Mouse (Mus musculus) frontal cortex, postnatal 14 days (tissue): Measurements from ENCODE around the gene Oaf.

Experiments
- DNase-seq, 2 experiments: peaks; one replicate each; pipeline ENCODE4 v3.0.0; 2022; ENCODE audit warnings: low spot score in 2 of 2

The Oaf gene

DNA sequence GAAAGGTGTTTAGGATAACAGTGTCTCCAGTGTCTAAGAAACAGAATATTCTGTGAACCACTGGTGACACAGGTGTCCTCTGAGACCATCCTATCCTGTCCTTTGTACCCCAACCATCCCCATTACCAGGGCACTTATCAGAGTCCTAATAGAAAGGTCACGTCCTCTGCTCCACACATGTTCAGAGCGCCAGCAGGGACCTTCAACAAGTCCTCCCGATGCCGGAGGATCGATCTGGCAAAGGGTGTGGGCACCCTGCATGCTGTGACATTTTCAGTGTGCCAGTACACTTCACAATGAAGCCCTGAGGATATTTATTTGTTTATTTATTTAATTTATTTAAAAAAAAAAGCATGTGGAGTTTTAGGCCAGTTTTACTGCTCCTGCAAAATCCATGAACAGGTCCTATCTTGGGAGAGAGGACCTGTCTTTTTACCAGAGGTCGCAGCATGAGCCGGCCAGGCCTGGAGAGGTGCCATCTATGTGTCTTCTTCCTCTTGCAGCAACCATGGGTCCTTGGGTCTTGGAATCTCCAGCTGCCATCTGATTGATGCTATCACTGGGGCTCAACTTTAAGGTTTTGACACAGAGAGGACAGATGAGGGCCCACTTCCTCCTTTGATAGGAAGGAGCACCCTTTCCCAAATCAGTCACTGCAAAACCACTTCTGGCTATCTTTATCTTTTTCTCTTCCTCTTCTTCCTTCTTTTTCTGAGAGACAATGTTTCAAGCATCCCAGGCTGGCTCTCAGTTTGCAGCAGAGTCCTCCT, 6.3 kb upstream of the Oaf start:
- DNase-seq, result no peak

GRCm38 (mm10) chr9:43242432-43242831, 2.7 kb upstream of the Oaf start:
- DNase-seq, result no peak

DNA sequence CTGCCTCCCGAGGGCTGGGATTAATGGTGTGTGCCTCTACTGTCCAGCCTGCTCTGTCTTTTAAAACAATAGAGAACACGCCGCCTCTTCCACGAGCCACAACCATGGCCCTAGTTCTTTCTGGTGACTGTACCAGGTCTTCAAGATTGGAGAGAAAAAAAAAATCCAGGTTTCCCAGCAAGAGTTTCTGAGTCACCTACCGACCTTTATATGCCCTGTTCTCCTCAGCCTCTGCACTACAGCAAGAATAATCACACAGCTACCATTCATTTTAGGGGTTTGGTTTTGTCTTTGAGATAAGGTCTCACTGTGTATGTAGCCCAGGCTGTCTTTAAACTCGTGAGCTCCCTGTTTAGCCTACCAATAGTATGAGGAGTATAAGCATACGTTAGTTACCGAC, 2.3 kb upstream of the Oaf start:
- DNase-seq, result no peak

DNA sequence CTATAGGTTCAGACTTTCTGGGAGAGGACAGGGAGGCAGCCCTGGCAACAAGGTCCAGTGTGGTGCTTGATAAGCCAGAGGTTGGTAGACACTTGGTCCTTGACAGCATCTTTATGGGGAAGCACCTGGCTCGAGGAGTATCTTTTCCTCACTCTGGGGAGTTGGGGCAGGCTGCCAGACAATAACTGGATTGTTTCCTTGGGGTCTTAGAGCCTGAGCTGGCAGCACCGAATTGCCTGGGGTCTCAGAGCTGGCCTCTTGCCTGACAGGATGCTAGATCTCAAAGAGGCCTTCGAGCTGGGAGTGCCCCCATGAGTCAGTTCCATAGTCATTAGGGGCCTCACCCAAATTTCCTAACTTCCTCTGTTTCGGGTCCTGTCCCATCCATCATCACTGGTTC, 1.6 kb upstream of the Oaf start:
- DNase-seq, result no peak

DNA sequence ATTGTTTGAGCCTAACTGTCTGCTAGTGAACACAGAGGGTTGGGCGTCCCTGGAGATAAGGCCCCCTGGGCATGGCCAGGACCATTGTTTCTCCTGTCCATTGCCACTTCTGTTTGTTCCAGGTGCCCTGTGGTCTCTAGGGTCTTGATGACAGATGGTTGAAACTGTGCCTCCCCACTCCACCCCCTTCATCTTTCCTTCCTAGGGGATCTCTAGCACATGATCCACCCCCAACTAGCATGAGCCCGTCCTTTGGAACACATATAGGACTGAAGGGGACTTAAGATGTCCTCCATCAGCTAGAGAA, 836 bp upstream of the Oaf start:
- DNase-seq, result no peak

GRCm38 (mm10) chr9:43238631-43239545, 823 bp downstream of the Oaf start:
- DNase-seq, result no peak

- no peak for DNase-seq
Observed at GRCm38 (mm10) chr9:43238167-43238566, 1.5 kb downstream of the Oaf start.

DNA sequence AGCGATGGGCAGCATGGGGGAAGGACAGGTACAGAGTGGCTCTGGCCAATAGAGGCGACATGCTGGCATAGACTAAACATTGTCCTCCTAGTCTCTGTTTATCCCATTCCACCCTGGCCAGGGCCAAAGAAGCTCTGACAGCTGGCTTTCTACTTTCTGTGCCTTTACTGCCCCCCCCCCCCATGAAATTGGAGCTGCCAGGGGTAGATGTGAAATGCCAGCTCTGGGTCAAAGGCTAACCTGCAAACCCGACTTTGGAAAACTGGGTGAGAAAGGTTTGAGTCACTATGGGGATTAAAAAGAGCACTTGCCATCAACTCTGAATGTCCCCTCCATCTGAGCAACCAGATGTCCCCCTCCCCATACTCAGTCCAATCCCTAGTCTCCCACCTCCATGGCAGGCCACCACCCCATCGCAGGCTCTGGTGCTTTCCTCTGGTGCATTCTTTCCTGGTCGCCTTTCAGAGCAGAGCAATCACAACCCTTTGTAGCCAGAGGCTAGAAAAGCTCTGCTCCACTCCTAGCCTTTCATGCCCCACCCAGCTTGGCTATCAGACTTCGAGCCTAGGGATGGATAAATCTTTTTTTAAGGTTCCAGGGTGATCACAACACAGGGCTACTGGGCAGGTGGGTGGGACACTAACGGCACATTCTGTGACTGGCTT, 2.5 kb downstream of the Oaf start:
- DNase-seq, result no peak

GRCm38 (mm10) chr9:43236576-43236975, 3.1 kb downstream of the Oaf start:
- no peak for DNase-seq

DNA sequence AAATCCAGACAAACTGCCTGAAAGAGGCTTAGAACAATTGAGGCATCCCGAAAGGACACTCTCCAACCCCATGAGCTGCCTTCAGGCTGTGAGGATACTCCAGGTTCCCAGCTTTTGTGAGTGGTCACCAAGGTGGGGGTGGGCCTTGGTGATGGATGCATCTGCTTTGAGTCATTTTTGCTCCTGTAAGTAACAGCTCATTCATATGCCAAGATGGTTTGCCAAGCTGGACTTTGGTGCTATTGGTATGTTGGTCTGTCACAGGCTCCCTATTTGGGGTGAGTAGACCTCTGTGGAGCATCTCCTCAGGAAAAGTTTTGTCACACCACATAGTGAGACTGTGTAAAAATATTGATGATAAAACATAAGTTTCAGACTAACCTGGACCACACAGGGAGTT, 3.6 kb downstream of the Oaf start:
- no peak for DNase-seq

DNA sequence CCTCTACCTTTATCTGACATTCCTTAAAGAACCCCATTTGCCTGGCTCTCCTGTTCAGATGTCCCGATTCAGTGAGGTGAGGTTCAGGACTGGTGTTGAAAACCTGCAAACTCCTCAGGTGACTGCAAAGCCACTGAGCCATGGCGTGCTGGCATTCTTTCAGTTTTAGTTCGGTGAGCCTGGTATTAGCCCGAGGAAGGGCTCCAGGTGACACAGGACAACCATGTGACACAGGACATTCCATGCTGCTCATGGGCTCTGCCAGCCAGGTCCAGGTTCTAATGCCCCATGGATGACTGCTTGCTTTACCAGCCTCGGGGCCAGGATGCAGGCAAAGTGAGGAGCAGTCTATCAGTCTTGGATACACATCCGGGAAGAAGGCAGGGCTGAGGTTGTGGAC, 4.4 kb downstream of the Oaf start:
- DNase-seq, result no peak

- DNase-seq, result no peak
Observed at GRCm38 (mm10) chr9:43234496-43234895, 5.2 kb downstream of the Oaf start.

GRCm38 (mm10) chr9:43233515-43233914, 6.2 kb downstream of the Oaf start:
- DNase-seq, result no peak

GRCm38 (mm10) chr9:43233044-43233443, 6.7 kb downstream of the Oaf start:
- no peak for DNase-seq

- DNase-seq, result no peak
Observed at GRCm38 (mm10) chr9:43232286-43232685, 7.4 kb downstream of the Oaf start.

GRCm38 (mm10) chr9:43231805-43232204, 7.9 kb downstream of the Oaf start:
- DNase-seq, result no peak

DNA sequence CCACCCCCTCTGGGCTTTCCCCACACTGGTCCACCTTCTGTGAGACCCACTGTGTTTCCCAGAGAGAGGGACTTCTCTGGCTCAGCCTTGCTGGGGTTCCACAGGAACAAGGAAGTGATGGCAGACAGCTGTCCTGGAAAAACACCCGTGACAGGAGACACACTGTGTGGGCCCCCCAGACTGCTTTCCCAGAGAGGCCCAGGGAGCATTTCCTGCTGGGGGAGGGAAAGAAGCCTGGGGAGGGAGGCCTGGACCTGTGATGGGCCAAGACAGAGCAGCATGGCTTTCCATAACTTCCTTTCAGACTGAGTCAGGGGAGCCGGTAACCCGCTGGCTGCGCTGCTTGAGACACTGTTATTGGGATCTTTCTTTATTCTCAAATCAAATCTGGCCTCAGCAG, 8.8 kb downstream of the Oaf start:
- DNase-seq, result no peak

GRCm38 (mm10) chr9:43229962-43230361, 9.7 kb downstream of the Oaf start:
- DNase-seq, result no peak

GRCm38 (mm10) chr9:43229398-43229895, 10.3 kb downstream of the Oaf start:
- DNase-seq, result no peak

DNA sequence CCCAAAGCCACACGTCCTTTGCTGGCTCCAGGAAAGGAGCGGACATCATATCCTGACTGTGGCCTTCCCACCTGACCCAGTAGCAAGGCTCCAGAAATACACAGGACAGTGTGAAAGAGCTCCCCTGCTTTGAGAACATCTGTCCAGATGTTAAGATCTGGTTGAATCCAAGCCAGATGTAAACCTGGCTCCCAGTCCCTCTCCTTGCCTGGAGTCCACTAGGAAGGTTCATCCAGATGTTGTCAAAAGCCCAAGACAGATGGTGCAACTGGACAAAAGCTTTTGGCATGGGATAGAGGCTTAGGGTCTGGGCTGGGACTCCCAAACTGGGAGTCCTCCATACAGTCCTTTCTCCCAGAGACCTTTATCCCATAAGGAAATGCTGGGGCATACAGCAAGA, 11.0 kb downstream of the Oaf start:
- no peak for DNase-seq

DNA sequence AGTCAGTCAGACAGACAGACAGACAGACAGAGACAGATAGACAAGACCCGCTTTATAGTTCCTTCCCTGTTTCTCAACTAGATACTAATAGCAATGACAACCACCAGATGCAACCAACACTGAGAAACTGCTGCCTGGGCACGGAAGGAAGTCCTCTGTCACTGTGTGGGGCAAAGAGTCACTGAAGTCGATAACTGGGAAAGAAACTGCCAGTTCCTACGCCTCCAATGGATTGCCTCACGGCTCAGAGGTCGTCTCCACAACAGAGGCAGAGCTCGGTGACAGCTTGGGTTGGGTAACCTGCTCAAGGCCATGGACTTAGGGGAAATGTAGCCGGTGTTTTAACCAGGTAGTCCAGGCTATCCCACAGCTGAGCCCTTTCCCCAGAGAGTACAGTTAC, 12.1 kb downstream of the Oaf start:
- DNase-seq, result no peak

GRCm38 (mm10) chr9:43226573-43227160, 13.0 kb downstream of the Oaf start:
- no peak for DNase-seq
